Mouse (Mus musculus) embryonic facial prominence, embryonic 14.5 days (tissue): ENCODE results near the gene Tdp1. TPM values are rescaled to one million over a fixed set of nuclear protein-coding genes. Genes with fewer than 3 reads are reported as not detected.

ENCODE experiments used
- ATAC-seq: fragments of 200-750 bp; cut with Nextera tagmentation; 2 replicates; pipeline ENCODE4 v1.8.0; 2017; ENCODE audit warnings: low read depth, moderate number of reproducible peaks, moderate TSS enrichment
- DNase-seq: peaks from one replicate; pipeline ENCODE4 v3.0.0-alpha.2; 2015; ENCODE audit warnings: low spot score
- H3K27ac ChIP-seq: fragments of 300-500 bp; sonication (generic); replicated peaks from 2 replicates; pipeline ENCODE4 v1.5.1; 2014; ENCODE audit warnings: low read depth, mild to moderate bottlenecking, low read length, moderate library complexity
- H3K27me3 ChIP-seq: fragments of 300-500 bp; sonication (generic); replicated peaks from 2 replicates; pipeline ENCODE4 v1.6.1; 2014; ENCODE audit warnings: low read length; ENCODE audit not compliant: control insufficient read depth, insufficient read depth
- H3K36me3 ChIP-seq: fragments of 300-500 bp; sonication (generic); 2 replicates; pipeline ENCODE4 v1.6.1; 2014; ENCODE audit warnings: low read length, mixed read lengths; ENCODE audit not compliant: control insufficient read depth, insufficient read depth
- H3K4me1 ChIP-seq: fragments of 300-500 bp; sonication (generic); 2 replicates; pipeline ENCODE4 v1.6.1; 2014; ENCODE audit warnings: antibody characterized with exemption, low read length; ENCODE audit not compliant: control insufficient read depth, insufficient read depth
- H3K4me2 ChIP-seq: fragments of 300-500 bp; sonication (generic); 2 replicates; pipeline ENCODE4 v1.6.1; 2014; ENCODE audit warnings: low read depth, mild to moderate bottlenecking, low read length, moderate library complexity, mixed read lengths
- H3K4me3 ChIP-seq: fragments of 300-500 bp; sonication (generic); 2 replicates; pipeline ENCODE4 v1.5.1; 2014; ENCODE audit warnings: low read depth, mild to moderate bottlenecking, low read length
- H3K9ac ChIP-seq: fragments of 300-500 bp; sonication (generic); 2 replicates; pipeline ENCODE4 v1.6.1; 2014; ENCODE audit warnings: low read depth, mild to moderate bottlenecking, low read length, moderate library complexity, mixed read lengths
- H3K9me3 ChIP-seq: fragments of 300-500 bp; sonication (generic); 2 replicates; pipeline ENCODE4 v1.6.1; 2016; ENCODE audit warnings: low read length; ENCODE audit not compliant: control insufficient read depth
- WGBS: fragments of 180-500 bp; shearing (Covaris S2); extraction: QIAGEN DNeasy Blood & Tissue Kit; methylation state at CpG from one replicate; pipeline ENCODE4 v1.1.7; 2014; 5-methylcytosine and 5-hydroxymethylcytosine counted together
- polyA plus RNA-seq: library from polyadenylated mRNA; unstranded; fragments of >200 nt; fragmentation: Nextera tagmentation; extraction: Ambion mirVana; gene quantifications from 2 replicates; pipeline ENCODE4 v1.2.1, GENCODE M21; 2014

Gene Tdp1
- polyA plus RNA-seq, 1 experiment from 2014 or later: 46.5 TPM

GRCm38 (mm10) chr12:99874609-99875008 lies 9.7 kb upstream of the Tdp1 start:
- Histone ChIP-seq H3K4me1 (no peaks in the 10 kb centered on the region), H3K4me2 (no peak overlapping the region), H3K27ac (no peak overlapping the region), H3K9me3 (no peaks in the 10 kb centered on the region), H3K27me3 (no peaks in the 10 kb centered on the region), H3K36me3 (no peaks in the 10 kb centered on the region), H3K4me3 (no peak overlapping the region), H3K9ac (no peak overlapping the region)
- ATAC-seq (no peak), DNase-seq (no peak)
- WGBS: 76% methylated on average over 6 of the region's 6 CpGs

- ATAC-seq (peak; percentile 95), DNase-seq (peak; percentile 98)
- no peaks in the 10 kb centered on the region for H3K9me3 ChIP-seq
- H3K36me3 ChIP-seq: no peaks in the 10 kb centered on the region
- peak overlapping the region; percentile 76 for H3K4me2 ChIP-seq
- WGBS: under 1% methylated on average over 31 of the region's 38 CpGs
- peaks cover 8% of the 10 kb centered on the region for H3K4me1 ChIP-seq
- peak overlapping the region; percentile 92 for H3K9ac ChIP-seq
- peak overlapping the region; percentile 66; the same call in 1 of the 2 replicates for H3K27ac ChIP-seq
- peak overlapping the region; percentile 85 for H3K4me3 ChIP-seq
- H3K27me3 ChIP-seq: no peaks in the 10 kb centered on the region
These were observed 1.2 kb upstream of the Tdp1 start for GRCm38 (mm10) chr12:99883000-99883712.

- peak; percentile 27 for DNase-seq
- H3K4me3 ChIP-seq: peak overlapping the region; percentile 85
- ATAC-seq: peak; percentile 12; the same call in 1 of the 2 replicates
- no peaks in the 10 kb centered on the region for H3K27me3 ChIP-seq
- H3K9me3 ChIP-seq: no peaks in the 10 kb centered on the region
- H3K27ac ChIP-seq: peak overlapping the region; percentile 66
- WGBS: 0% methylated on average over 11 of the region's 11 CpGs
- peaks cover 8% of the 10 kb centered on the region for H3K4me1 ChIP-seq
- no peaks in the 10 kb centered on the region for H3K36me3 ChIP-seq
- H3K9ac ChIP-seq: peak overlapping the region; percentile 92
- peak overlapping the region; percentile 76 for H3K4me2 ChIP-seq
These were observed 608 bp upstream of the Tdp1 start for GRCm38 (mm10) chr12:99883713-99884105.

- Histone ChIP-seq H3K4me3 (peak overlapping the region; percentile 85), H3K36me3 (no peaks in the 10 kb centered on the region), H3K4me1 (peaks cover 8% of the 10 kb centered on the region), H3K9me3 (no peaks in the 10 kb centered on the region), H3K9ac (peak overlapping the region; percentile 92), H3K27ac (peak overlapping the region; percentile 66; the same call in 1 of the 2 replicates), H3K27me3 (no peaks in the 10 kb centered on the region), H3K4me2 (peak overlapping the region; percentile 76)
- 38% methylated on average over 8 of the region's 8 CpGs for WGBS
- DNase-seq (no peak), ATAC-seq (no peak)
These were observed 1.1 kb downstream of the Tdp1 start for GRCm38 (mm10) chr12:99885282-99885901.

- Histone ChIP-seq H3K4me1 (no peaks in the 10 kb centered on the region), H3K9me3 (no peaks in the 10 kb centered on the region), H3K27me3 (no peaks in the 10 kb centered on the region), H3K27ac (no peak overlapping the region), H3K4me3 (no peak overlapping the region), H3K4me2 (no peak overlapping the region), H3K36me3 (peaks cover 77% of the 10 kb centered on the region), H3K9ac (no peak overlapping the region)
- 87% methylated on average over 4 of the region's 4 CpGs for WGBS
- DNase-seq (no peak), ATAC-seq (no peak)
These were observed 13.5 kb downstream of the Tdp1 start for GRCm38 (mm10) chr12:99897846-99898245.

GRCm38 (mm10) chr12:99898248-99898870 lies 14.0 kb downstream of the Tdp1 start:
- no peak overlapping the region for H3K4me3 ChIP-seq
- H3K36me3 ChIP-seq: peaks cover 77% of the 10 kb centered on the region
- H3K4me2 ChIP-seq: no peak overlapping the region
- 86% methylated on average over 16 of the region's 16 CpGs for WGBS
- H3K9ac ChIP-seq: no peak overlapping the region
- ATAC-seq: no peak
- no peak for DNase-seq
- H3K27ac ChIP-seq: no peak overlapping the region
- no peaks in the 10 kb centered on the region for H3K4me1 ChIP-seq
- no peaks in the 10 kb centered on the region for H3K9me3 ChIP-seq
- no peaks in the 10 kb centered on the region for H3K27me3 ChIP-seq

- H3K9me3 ChIP-seq: no peaks in the 10 kb centered on the region
- DNase-seq: no peak
- H3K27ac ChIP-seq: no peak overlapping the region
- H3K4me3 ChIP-seq: no peak overlapping the region
- no peak overlapping the region for H3K9ac ChIP-seq
- H3K4me2 ChIP-seq: no peak overlapping the region
- no peaks in the 10 kb centered on the region for H3K4me1 ChIP-seq
- no peak for ATAC-seq
- 38% methylated on average over 2 of the region's 3 CpGs for WGBS
- peaks cover 76% of the 10 kb centered on the region for H3K36me3 ChIP-seq
- no peaks in the 10 kb centered on the region for H3K27me3 ChIP-seq
These were observed 15.7 kb downstream of the Tdp1 start for GRCm38 (mm10) chr12:99899991-99900390.

- Histone ChIP-seq H3K9me3 (no peaks in the 10 kb centered on the region), H3K27ac (no peak overlapping the region), H3K4me3 (no peak overlapping the region), H3K4me2 (no peak overlapping the region), H3K27me3 (no peaks in the 10 kb centered on the region), H3K36me3 (peaks cover 75% of the 10 kb centered on the region), H3K4me1 (no peaks in the 10 kb centered on the region), H3K9ac (no peak overlapping the region)
- no peak for DNase-seq
- WGBS: 80% methylated on average over 8 of the region's 8 CpGs
- ATAC-seq: no peak
These were observed 17.9 kb downstream of the Tdp1 start for GRCm38 (mm10) chr12:99901973-99902866.
